Mouse (Mus musculus) thymus, adult 2 months (tissue): ENCODE results near the gene Clpsl2. TPM values are rescaled to one million over a fixed set of nuclear protein-coding genes. Genes with fewer than 3 reads are reported as not detected.

Experiments
- DNase-seq: peaks from one replicate; pipeline ENCODE4 v3.0.0; 2021
- H3K27ac ChIP-seq: fragments of 200-500 bp; 2 replicates; pipeline ENCODE4 v1.5.1; 2012; ENCODE audit warnings: low read length, control low read depth; ENCODE audit not compliant: control insufficient read depth, insufficient read depth
- H3K27me3 ChIP-seq: fragments of 200-500 bp; 2 replicates; pipeline ENCODE4 v1.6.1; 2012; ENCODE audit warnings: mild to moderate bottlenecking, low read length, moderate library complexity, mixed read lengths; ENCODE audit not compliant: control insufficient read depth, insufficient read depth
- H3K36me3 ChIP-seq: fragments of 200-500 bp; 2 replicates; pipeline ENCODE4 v1.6.1; 2012; ENCODE audit warnings: mild to moderate bottlenecking, low read length, moderate library complexity; ENCODE audit not compliant: control insufficient read depth, insufficient read depth
- H3K4me1 ChIP-seq: fragments of 200-500 bp; replicated peaks from 2 replicates; pipeline ENCODE4 v1.6.1; 2012; ENCODE audit warnings: low read length; ENCODE audit not compliant: control insufficient read depth, insufficient read depth
- H3K4me3 ChIP-seq: fragments of 200-500 bp; 2 replicates; pipeline ENCODE4 v1.5.1; 2012; ENCODE audit warnings: mild to moderate bottlenecking, low read length, control low read depth, moderate library complexity; ENCODE audit not compliant: control insufficient read depth, insufficient read depth
- CTCF ChIP-seq: fragments of 200-500 bp; IDR thresholded peaks from 2 replicates; pipeline ENCODE4 v1.5.1; 2012; ENCODE audit warnings: mild to moderate bottlenecking, control low read depth, low read length, moderate library complexity, borderline replicate concordance; ENCODE audit not compliant: control insufficient read depth, poor library complexity, insufficient read depth; ENCODE audit errors: extremely low read depth
- POLR2A ChIP-seq: fragments of 200-500 bp; IDR thresholded peaks from 2 replicates; pipeline ENCODE4 v1.6.1; 2012; ENCODE audit warnings: mild to moderate bottlenecking, low read length, control low read depth, moderate library complexity; ENCODE audit not compliant: control insufficient read depth, poor library complexity, insufficient read depth; ENCODE audit errors: extremely low read depth
- WGBS: fragments of 180-500 bp; shearing (Covaris S2); methylation state at CpG from one replicate; pipeline ENCODE4 v1.1.7; 2018; 5-methylcytosine and 5-hydroxymethylcytosine counted together
- polyA plus RNA-seq: library from polyadenylated mRNA; depleted of rRNA; stranded (reverse); fragments of >200 nt; gene quantifications from 2 replicates; pipeline ENCODE4 v1.2.3, GENCODE M21; 2012

Gene Clpsl2
- polyA plus RNA-seq, 1 experiment, result not detected

DNA sequence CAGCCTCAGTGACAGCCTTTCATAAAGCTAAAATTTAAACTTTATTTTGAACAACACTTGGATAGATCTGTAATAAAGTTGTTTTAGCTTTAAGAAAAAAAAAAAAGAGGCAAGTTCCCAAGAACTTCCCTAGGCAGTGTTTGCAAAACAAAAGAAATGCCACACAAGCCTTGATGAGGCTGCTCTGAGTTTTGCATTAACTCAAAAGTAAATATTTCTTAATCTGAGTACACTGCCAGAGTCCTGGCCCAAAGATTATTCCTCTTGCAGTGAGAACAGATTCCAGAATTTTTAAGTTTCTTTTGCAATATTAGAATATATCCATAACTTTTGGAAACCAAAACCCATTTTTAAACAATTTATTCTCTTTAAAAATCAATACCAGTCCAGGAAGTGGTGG lies 16.0 kb downstream of the Clpsl2 start:
- Histone ChIP-seq H3K27me3 (no peaks in the 10 kb centered on the region), H3K4me3 (no peak overlapping the region), H3K27ac (no peak overlapping the region), H3K4me1 (no peaks in the 10 kb centered on the region), H3K36me3 (no peaks in the 10 kb centered on the region)
- TF ChIP-seq CTCF (no peak), POLR2A (no peak)
- DNase-seq, result no peak

DNA sequence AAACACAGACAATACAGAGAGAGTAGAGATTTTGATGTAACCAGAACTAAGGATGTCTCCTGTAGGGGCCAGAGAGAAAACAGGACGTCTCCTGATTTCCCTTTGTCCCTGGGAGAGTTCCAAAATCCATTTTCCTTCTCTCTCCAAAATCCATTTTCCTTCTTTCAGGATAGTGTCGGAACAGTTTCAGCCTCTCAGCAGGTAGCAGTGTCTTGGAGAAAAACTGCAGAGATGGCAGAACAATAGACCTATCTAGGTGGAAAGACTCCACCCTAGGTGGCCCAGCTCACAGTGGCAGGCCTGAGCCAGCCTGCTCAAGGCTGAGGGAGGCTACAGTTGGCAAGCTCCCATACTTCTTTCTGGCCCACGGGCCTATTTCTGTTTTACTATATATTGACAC lies 18.3 kb downstream of the Clpsl2 start:
- Histone ChIP-seq H3K4me3 (no peak overlapping the region), H3K27ac (no peak overlapping the region), H3K27me3 (no peaks in the 10 kb centered on the region), H3K4me1 (no peaks in the 10 kb centered on the region), H3K36me3 (no peaks in the 10 kb centered on the region)
- TF ChIP-seq POLR2A, result no peak
- TF ChIP-seq CTCF, result no peak
- 74% methylated on average over 3 of the region's 3 CpGs for whole genome bisulfite sequencing
- DNase-seq, result no peak

DNA sequence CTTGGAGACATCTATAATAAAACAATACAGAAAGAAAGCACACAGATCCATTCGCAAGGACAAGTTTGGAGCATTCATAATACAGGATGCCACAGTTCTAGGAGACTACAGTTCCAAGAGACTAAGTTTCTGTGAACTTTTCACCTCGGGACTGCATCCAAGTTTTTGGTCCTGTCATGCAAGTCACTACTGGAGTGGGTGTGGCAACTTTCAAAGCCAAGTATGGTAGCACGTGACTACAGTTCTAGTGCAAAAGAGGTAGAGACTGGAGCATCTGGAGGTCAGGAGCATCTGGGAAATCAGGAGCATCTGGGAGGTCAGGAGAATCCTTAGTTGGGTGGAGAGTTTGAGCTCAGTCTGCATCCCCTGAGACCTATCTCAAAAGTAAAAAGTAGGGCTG lies 22.7 kb downstream of the Clpsl2 start:
- Histone ChIP-seq H3K4me1 (peaks cover 11% of the 10 kb centered on the region), H3K36me3 (no peaks in the 10 kb centered on the region), H3K4me3 (no peak overlapping the region), H3K27me3 (no peaks in the 10 kb centered on the region), H3K27ac (no peak overlapping the region)
- TF ChIP-seq CTCF, result no peak
- TF ChIP-seq POLR2A, result no peak
- no peak for DNase-seq
- 89% methylated on average over 3 of the region's 3 CpGs for WGBS

DNA sequence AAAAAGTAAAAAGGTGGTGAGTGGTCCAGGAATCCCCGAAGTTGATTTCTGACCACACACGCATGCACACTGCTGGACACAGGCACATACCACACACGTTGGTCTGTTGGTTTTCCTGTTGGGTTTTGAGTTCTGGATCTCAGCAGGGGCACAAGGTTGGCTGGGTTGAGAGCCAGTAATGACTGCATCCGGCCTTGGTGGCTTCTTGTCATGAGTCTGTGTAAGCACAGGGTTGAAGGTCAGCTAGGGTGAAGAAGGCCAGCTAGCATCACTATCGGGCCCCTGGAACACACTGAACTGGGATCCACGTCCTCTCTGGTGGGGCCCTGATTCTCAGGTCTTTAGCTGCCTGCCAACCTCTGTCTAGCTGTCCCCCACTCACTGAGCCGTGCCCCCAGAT lies 23.3 kb downstream of the Clpsl2 start:
- TF ChIP-seq CTCF (no peak), POLR2A (no peak)
- no peak for DNase-seq
- no peak overlapping the region for H3K4me3 ChIP-seq
- WGBS, result 74% methylated on average over 7 of the region's 7 CpGs
- peaks cover 11% of the 10 kb centered on the region for H3K4me1 ChIP-seq
- H3K27me3 ChIP-seq, result no peaks in the 10 kb centered on the region
- H3K27ac ChIP-seq, result no peak overlapping the region
- no peaks in the 10 kb centered on the region for H3K36me3 ChIP-seq

DNA sequence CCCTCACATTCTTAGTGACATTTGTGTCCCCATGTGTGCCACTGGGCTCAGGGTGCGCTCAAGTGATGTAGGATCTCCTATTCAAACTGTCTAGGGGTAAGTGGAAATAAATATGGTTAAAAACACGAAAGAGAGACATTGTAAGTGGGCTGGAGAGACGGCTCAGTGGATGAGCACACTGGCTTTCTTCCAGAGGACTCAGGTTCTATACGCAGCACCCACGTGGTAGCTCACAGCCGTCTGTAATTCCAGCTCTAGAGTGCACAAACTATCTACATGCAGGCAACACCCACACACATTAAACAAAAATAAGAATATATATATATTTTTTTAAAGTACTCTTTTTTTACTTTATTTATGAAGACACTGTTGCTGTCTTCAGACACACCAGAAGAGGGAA lies 23.7 kb downstream of the Clpsl2 start:
- Histone ChIP-seq H3K4me3 (no peak overlapping the region), H3K4me1 (peaks cover 11% of the 10 kb centered on the region), H3K27ac (no peak overlapping the region), H3K36me3 (no peaks in the 10 kb centered on the region), H3K27me3 (no peaks in the 10 kb centered on the region)
- DNase-seq, result no peak
- TF ChIP-seq CTCF, result no peak
- TF ChIP-seq POLR2A, result no peak
- WGBS, result 84% methylated on average over 6 of the region's 6 CpGs

DNA sequence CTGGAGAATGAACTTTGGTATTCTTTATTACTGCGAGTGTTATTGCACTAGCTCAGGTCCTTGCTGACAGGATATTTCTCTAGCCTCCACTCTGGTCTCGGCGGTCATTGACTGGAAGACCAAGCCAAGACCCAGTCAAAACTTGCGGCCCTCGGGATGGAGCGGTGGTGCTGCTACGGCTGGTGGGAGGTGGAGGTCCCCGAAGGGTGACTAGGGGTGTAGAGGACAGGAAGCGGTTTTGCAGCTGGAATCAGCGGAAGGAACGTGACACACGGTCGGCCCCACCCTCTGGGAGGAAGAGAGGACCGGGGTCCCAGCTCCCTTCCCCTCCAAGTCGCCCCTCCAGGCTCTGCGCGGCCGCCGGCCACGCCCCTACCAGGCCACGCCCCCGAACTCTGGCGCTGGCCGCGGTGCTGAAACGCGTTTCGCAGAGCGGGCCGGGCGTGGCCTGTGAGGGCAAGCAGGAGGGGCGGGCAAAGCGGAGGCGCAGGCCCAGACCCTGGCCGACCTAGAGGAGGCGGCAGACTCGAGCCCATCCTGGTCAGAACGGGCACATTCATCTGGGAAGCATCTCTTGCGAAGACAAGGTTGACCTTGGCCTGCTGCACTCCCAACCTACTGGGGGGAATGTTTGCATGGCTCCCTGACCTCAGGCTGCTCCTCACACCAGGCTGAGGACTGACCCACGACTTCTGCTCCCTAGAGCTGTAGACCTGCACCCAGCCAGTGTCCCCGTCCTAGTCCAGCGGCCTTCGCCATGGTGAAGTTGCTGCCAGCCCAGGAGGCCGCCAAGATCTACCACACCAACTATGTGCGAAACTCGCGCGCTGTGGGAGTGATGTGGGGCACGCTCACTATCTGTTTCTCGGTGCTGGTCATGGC lies 26.3 kb downstream of the Clpsl2 start, which contains the start of gene Lhfpl5:
Gene Lhfpl5, plus strand, starts transcription at position 398 of the 882 bp plus-strand sequence.
- H3K4me1 ChIP-seq, result peaks cover 11% of the 10 kb centered on the region
- WGBS, result 17% methylated on average over 50 of the region's 50 CpGs
- H3K4me3 ChIP-seq, result no peak within 1 kb of the TSS

DNA sequence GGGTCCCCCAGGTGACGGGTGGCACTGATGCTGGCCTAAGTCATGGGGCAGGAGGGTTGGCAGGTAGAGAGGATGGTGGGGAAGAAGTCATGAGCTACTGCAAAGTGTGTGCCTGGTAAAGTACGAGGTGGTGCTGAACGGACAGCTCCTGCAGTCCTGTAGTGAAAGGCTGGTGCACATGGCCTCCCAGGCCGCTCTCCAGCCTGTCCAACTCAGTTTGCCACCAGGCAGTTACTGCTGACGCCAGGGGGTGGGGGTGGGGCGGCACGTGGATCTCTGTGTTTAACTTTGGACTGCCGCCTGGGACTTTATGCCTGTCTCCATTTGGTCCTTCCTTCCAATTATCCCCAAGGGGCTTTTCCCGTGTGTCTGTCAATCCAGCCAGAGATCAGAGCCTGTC lies 31.2 kb downstream of the Clpsl2 start:
- 13% methylated on average over 9 of the region's 9 CpGs for WGBS
- H3K4me1 ChIP-seq, result peaks cover 9% of the 10 kb centered on the region
- TF ChIP-seq CTCF (no peak), POLR2A (no peak)
- H3K36me3 ChIP-seq, result no peaks in the 10 kb centered on the region
- peak; percentile 30 for DNase-seq
- H3K4me3 ChIP-seq, result no peak overlapping the region
- no peaks in the 10 kb centered on the region for H3K27me3 ChIP-seq
- no peak overlapping the region for H3K27ac ChIP-seq

More for the DNA sequence above, 26.3 kb downstream of the Clpsl2 start, which contains the start of gene Lhfpl5:
- TF ChIP-seq POLR2A (no peak), CTCF (no peak)
- peak; percentile 58 for DNase-seq
- Histone ChIP-seq H3K27me3 (no peaks in the 10 kb centered on the region), H3K36me3 (no peaks in the 10 kb centered on the region), H3K27ac (no peak within 1 kb of the TSS)
